Mouse (Mus musculus) intestine, embryonic 16.5 days (tissue): ENCODE data around the gene Lrig3. TPM values are rescaled to one million over a fixed set of nuclear protein-coding genes. Genes with fewer than 3 reads are reported as not detected.

Source experiments
- ATAC-seq: fragments of 200-750 bp; cut with Nextera tagmentation; 2 replicates; pipeline ENCODE4 v1.8.0; 2017; ENCODE audit warnings: moderate TSS enrichment, moderate library complexity
- H3K27ac ChIP-seq: fragments of 300-500 bp; sonication (generic); 2 replicates; pipeline ENCODE4 v1.5.1; 2014; ENCODE audit warnings: mild to moderate bottlenecking, low read length
- H3K27me3 ChIP-seq: fragments of 300-500 bp; sonication (generic); replicated peaks from 2 replicates; pipeline ENCODE4 v1.6.1; 2014; ENCODE audit warnings: low read length, control low read depth, mixed read lengths; ENCODE audit not compliant: control insufficient read depth, insufficient read depth
- H3K36me3 ChIP-seq: fragments of 300-500 bp; sonication (generic); 2 replicates; pipeline ENCODE4 v1.6.1; 2014; ENCODE audit warnings: low read length, control low read depth; ENCODE audit not compliant: control insufficient read depth, insufficient read depth
- H3K4me1 ChIP-seq: fragments of 300-500 bp; sonication (generic); 2 replicates; pipeline ENCODE4 v1.6.1; 2014; ENCODE audit warnings: low read length, control low read depth, mixed read lengths; ENCODE audit not compliant: control insufficient read depth, insufficient read depth
- H3K4me2 ChIP-seq: fragments of 300-500 bp; sonication (generic); 2 replicates; pipeline ENCODE4 v1.6.1; 2014; ENCODE audit warnings: low read depth, low read length, control low read depth
- H3K4me3 ChIP-seq: fragments of 300-500 bp; sonication (generic); 2 replicates; pipeline ENCODE4 v1.5.1; 2014; ENCODE audit warnings: mild to moderate bottlenecking, low read length
- H3K9ac ChIP-seq: fragments of 300-500 bp; sonication (generic); 2 replicates; pipeline ENCODE4 v1.6.1; 2014; ENCODE audit warnings: low read depth, low read length
- H3K9me3 ChIP-seq: fragments of 300-500 bp; sonication (generic); 2 replicates; pipeline ENCODE4 v1.6.1; 2016; ENCODE audit warnings: low read length, control low read depth; ENCODE audit not compliant: control insufficient read depth
- WGBS: fragments of 180-500 bp; shearing (Covaris S2); extraction: QIAGEN DNeasy Blood & Tissue Kit; methylation state at CpG from one replicate; pipeline ENCODE4 v1.1.7; 2014; 5-methylcytosine and 5-hydroxymethylcytosine counted together
- polyA plus RNA-seq: library from polyadenylated mRNA; unstranded; fragments of >200 nt; fragmentation: Nextera tagmentation; extraction: Ambion mirVana; gene quantifications from 2 replicates; pipeline ENCODE4 v1.2.1, GENCODE M21; 2015

Gene Lrig3
- polyA plus RNA-seq, 1 experiment from 2014 or later: 9.2 TPM

GRCm38 (mm10) chr10:125961411-125962107 is 4.4 kb upstream of the Lrig3 start:
- Histone ChIP-seq H3K27ac (peak overlapping the region; percentile 69; the same call in 1 of the 2 replicates), H3K9ac (no peak overlapping the region), H3K9me3 (no peaks in the 10 kb centered on the region), H3K4me3 (0 out of 2 replicates have a peak overlapping the region, but pooled peaks have one; percentile 2), H3K4me2 (peak overlapping the region; percentile 2; the same call in 1 of the 2 replicates), H3K36me3 (no peaks in the 10 kb centered on the region), H3K4me1 (peaks cover 16% of the 10 kb centered on the region), H3K27me3 (no peaks in the 10 kb centered on the region)
- 38% methylated on average over 9 of the region's 9 CpGs for WGBS
- peak; percentile 85 for ATAC-seq

- Histone ChIP-seq H3K27me3 (no peaks in the 10 kb centered on the region), H3K36me3 (no peaks in the 10 kb centered on the region), H3K27ac (no peak overlapping the region), H3K9me3 (no peaks in the 10 kb centered on the region), H3K9ac (no peak overlapping the region), H3K4me1 (peaks cover 26% of the 10 kb centered on the region), H3K4me3 (no peak overlapping the region), H3K4me2 (no peak overlapping the region)
- WGBS: 66% methylated on average over 3 of the region's 3 CpGs
- ATAC-seq: peak; percentile 23
These were observed 1.3 kb upstream of the Lrig3 start for GRCm38 (mm10) chr10:125964709-125965108.

GRCm38 (mm10) chr10:125966481-125967251 is 698 bp downstream of the Lrig3 start:
- Histone ChIP-seq H3K9me3 (no peaks in the 10 kb centered on the region), H3K27me3 (no peaks in the 10 kb centered on the region), H3K4me2 (peak overlapping the region; percentile 77), H3K27ac (peak overlapping the region; percentile 89), H3K4me1 (peaks cover 25% of the 10 kb centered on the region), H3K36me3 (no peaks in the 10 kb centered on the region), H3K4me3 (peak overlapping the region; percentile 80), H3K9ac (peak overlapping the region; percentile 93)
- under 1% methylated on average over 58 of the region's 59 CpGs for whole genome bisulfite sequencing
- peak; percentile 47 for ATAC-seq

- peak overlapping the region; percentile 80 for H3K4me3 ChIP-seq
- peak overlapping the region; percentile 93 for H3K9ac ChIP-seq
- H3K9me3 ChIP-seq: no peaks in the 10 kb centered on the region
- no peaks in the 10 kb centered on the region for H3K36me3 ChIP-seq
- H3K27ac ChIP-seq: peak overlapping the region; percentile 79
- 16% methylated on average over 14 of the region's 14 CpGs for WGBS
- H3K4me1 ChIP-seq: peaks cover 25% of the 10 kb centered on the region
- peak overlapping the region; percentile 77 for H3K4me2 ChIP-seq
- ATAC-seq: no peak
- no peaks in the 10 kb centered on the region for H3K27me3 ChIP-seq
These were observed 1.6 kb downstream of the Lrig3 start for GRCm38 (mm10) chr10:125967436-125968160.

- no peaks in the 10 kb centered on the region for H3K9me3 ChIP-seq
- ATAC-seq: no peak
- 19% methylated on average over 16 of the region's 16 CpGs for WGBS
- no peaks in the 10 kb centered on the region for H3K27me3 ChIP-seq
- H3K27ac ChIP-seq: peak overlapping the region; percentile 79
- H3K4me1 ChIP-seq: peaks cover 25% of the 10 kb centered on the region
- peak overlapping the region; percentile 93 for H3K9ac ChIP-seq
- peak overlapping the region; percentile 77 for H3K4me2 ChIP-seq
- peak overlapping the region; percentile 80 for H3K4me3 ChIP-seq
- H3K36me3 ChIP-seq: no peaks in the 10 kb centered on the region
These were observed 2.5 kb downstream of the Lrig3 start for GRCm38 (mm10) chr10:125968191-125969132.

- no peaks in the 10 kb centered on the region for H3K36me3 ChIP-seq
- peak overlapping the region; percentile 93 for H3K9ac ChIP-seq
- peaks cover 25% of the 10 kb centered on the region for H3K4me1 ChIP-seq
These were observed 3.1 kb downstream of the Lrig3 start for GRCm38 (mm10) chr10:125969133-125969490.

GRCm38 (mm10) chr10:125970031-125970430 is 4.1 kb downstream of the Lrig3 start:
- 64% methylated on average over 2 of the region's 2 CpGs for WGBS
- Histone ChIP-seq H3K4me2 (peak overlapping the region; percentile 77), H3K9me3 (no peaks in the 10 kb centered on the region), H3K36me3 (no peaks in the 10 kb centered on the region), H3K27ac (peak overlapping the region; percentile 87), H3K4me3 (peak overlapping the region; percentile 28; the same call in 1 of the 2 replicates), H3K4me1 (peaks cover 18% of the 10 kb centered on the region; the same call in 1 of the 2 replicates), H3K27me3 (no peaks in the 10 kb centered on the region), H3K9ac (no peak overlapping the region)
- ATAC-seq: no peak

More at GRCm38 (mm10) chr10:125969133-125969490, 3.1 kb downstream of the Lrig3 start:
- no peak for ATAC-seq
- 14% methylated on average over 10 of the region's 10 CpGs for WGBS
- peak overlapping the region; percentile 77 for H3K4me2 ChIP-seq
- no peaks in the 10 kb centered on the region for H3K27me3 ChIP-seq
- peak overlapping the region; percentile 80 for H3K4me3 ChIP-seq
- H3K9me3 ChIP-seq: no peaks in the 10 kb centered on the region
- H3K27ac ChIP-seq: peak overlapping the region; percentile 79

GRCm38 (mm10) chr10:125970500-125970899 is 4.5 kb downstream of the Lrig3 start:
- Histone ChIP-seq H3K36me3 (no peaks in the 10 kb centered on the region), H3K9me3 (no peaks in the 10 kb centered on the region), H3K9ac (peak overlapping the region; percentile 43; the same call in 1 of the 2 replicates), H3K27me3 (no peaks in the 10 kb centered on the region), H3K27ac (peak overlapping the region; percentile 87), H3K4me1 (peaks cover 16% of the 10 kb centered on the region; the same call in 1 of the 2 replicates), H3K4me3 (0 out of 2 replicates have a peak overlapping the region, but pooled peaks have one; percentile 12), H3K4me2 (peak overlapping the region; percentile 77)
- ATAC-seq: 0 out of 2 replicates have a peak, but pooled peaks have one; percentile 10
- WGBS: 49% methylated on average over 4 of the region's 4 CpGs
